Mouse (Mus musculus) liver, embryonic 14.5 days (tissue): ENCODE measurements around the gene Cela1. TPM values are rescaled to one million over a fixed set of nuclear protein-coding genes. Genes with fewer than 3 reads are reported as not detected.

Experiments
- ATAC-seq: fragments of 200-750 bp; cut with Nextera tagmentation; 2 replicates; pipeline ENCODE4 v1.8.0; 2017; ENCODE audit warnings: moderate number of reproducible peaks, mild to moderate bottlenecking, moderate library complexity; ENCODE audit not compliant: insufficient read depth
- DNase-seq, 3 experiments: peaks; one replicate each; pipeline ENCODE4 v3.0.0-alpha.2; 2012 to 2013; ENCODE audit warnings: low read depth in 3 of 3, low spot score in 3 of 3
- H3K27ac ChIP-seq: fragments of 300-500 bp; sonication (generic); 2 replicates; pipeline ENCODE4 v1.5.1; 2014; ENCODE audit warnings: moderate library complexity, mild to moderate bottlenecking, control low read depth, inconsistent platforms
- H3K27me3 ChIP-seq: fragments of 300-500 bp; sonication (generic); 2 replicates; pipeline ENCODE4 v1.6.1; 2014; ENCODE audit warnings: mild to moderate bottlenecking, low read length, moderate library complexity; ENCODE audit not compliant: control insufficient read depth, insufficient read depth
- H3K36me3 ChIP-seq: fragments of 300-500 bp; sonication (generic); replicated peaks from 2 replicates; pipeline ENCODE4 v1.6.1; 2014; ENCODE audit warnings: low read depth; ENCODE audit not compliant: control insufficient read depth, insufficient read depth
- H3K4me1 ChIP-seq, 2 experiments: fragments of 200-500 bp in 1 of 2; fragments of 300-500 bp in 1 of 2; sonication (generic) in 1 of 2; replicated peaks; 2 replicates each; pipeline ENCODE4 v1.6.1; 2012 to 2014; ENCODE audit warnings: antibody characterized with exemption in 1 of 2, inconsistent platforms in 1 of 2, low read length in 1 of 2; ENCODE audit not compliant: control insufficient read depth in 2 of 2, insufficient read depth in 2 of 2
- H3K4me2 ChIP-seq: fragments of 300-500 bp; sonication (generic); 2 replicates; pipeline ENCODE4 v1.6.1; 2014; ENCODE audit warnings: low read depth, mild to moderate bottlenecking, control low read depth, moderate library complexity
- H3K4me3 ChIP-seq, 2 experiments: fragments of 200-500 bp in 1 of 2; fragments of 300-500 bp in 1 of 2; sonication (generic) in 1 of 2; 2 replicates each; pipeline ENCODE4 v1.5.1; 2012 to 2014; ENCODE audit warnings: low read depth in 2 of 2, low read length in 2 of 2, mild to moderate bottlenecking in 2 of 2, control low read depth in 1 of 2, inconsistent platforms in 1 of 2, moderate library complexity in 1 of 2; ENCODE audit not compliant: insufficient read depth in 1 of 2
- H3K9ac ChIP-seq: fragments of 300-500 bp; sonication (generic); replicated peaks from 2 replicates; pipeline ENCODE4 v1.6.1; 2014; ENCODE audit warnings: mild to moderate bottlenecking, control low read depth, moderate library complexity
- H3K9me3 ChIP-seq: fragments of 300-500 bp; sonication (generic); 2 replicates; pipeline ENCODE4 v1.6.1; 2016; ENCODE audit warnings: low read length, mixed read lengths; ENCODE audit not compliant: control insufficient read depth
- CTCF ChIP-seq: IDR thresholded peaks from 2 replicates; pipeline ENCODE4 v1.5.1; 2016; ENCODE audit warnings: antibody characterized with exemption, low read depth, control low read depth
- EP300 ChIP-seq: IDR thresholded peaks from 2 replicates; pipeline ENCODE4 v1.6.1; 2016; ENCODE audit warnings: antibody characterized with exemption, low read depth
- WGBS: fragments of 180-500 bp; shearing (Covaris S2); extraction: QIAGEN DNeasy Blood & Tissue Kit; methylation state at CpG from one replicate; pipeline ENCODE4 v1.1.7; 2014; ENCODE audit not compliant: insufficient replicate concordance; 5-methylcytosine and 5-hydroxymethylcytosine counted together
- polyA plus RNA-seq, 2 experiments: library from polyadenylated mRNA; depleted of rRNA in 1 of 2; stranded (reverse) in 1 of 2; unstranded in 1 of 2; fragments of >200 nt; fragmentation: Nextera tagmentation in 1 of 2; extraction: Ambion mirVana in 1 of 2; gene quantifications; 2 replicates each; pipeline versions ENCODE4 v1.2.1 to v1.2.3; 2012 to 2014

Cela1 gene
- polyA plus RNA-seq, 2 experiments: 8.1 to 13.8 TPM

DNA sequence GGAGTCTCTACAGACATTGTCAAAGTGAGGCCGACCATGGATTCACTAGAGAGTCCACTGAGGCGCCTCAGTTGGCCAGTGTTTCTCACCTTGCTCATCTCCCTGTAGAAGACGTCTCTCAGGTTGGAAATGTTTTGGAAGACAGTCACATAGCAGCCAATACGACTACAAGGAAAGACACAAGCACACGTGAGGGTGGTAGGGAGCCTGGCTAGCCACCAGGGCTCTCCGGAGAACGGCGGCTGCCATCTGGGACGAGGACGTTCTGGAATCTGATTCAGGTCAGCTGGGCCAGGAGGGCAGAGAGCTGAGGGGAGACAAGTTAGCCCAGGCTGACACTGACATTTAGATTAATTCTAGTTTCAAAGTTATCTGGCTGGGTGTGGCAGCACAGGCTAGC lies 37.6 kb downstream of the Cela1 start:
- H3K9ac ChIP-seq: no peak overlapping the region
- no peaks in the 10 kb centered on the region for H3K36me3 ChIP-seq
- DNase-seq (no peak), ATAC-seq (no peak)
- H3K27ac ChIP-seq: no peak overlapping the region
- no peak overlapping the region for H3K4me2 ChIP-seq
- WGBS: 85% methylated on average over 10 of the region's 10 CpGs
- H3K4me3 ChIP-seq: no peak overlapping the region
- no peaks in the 10 kb centered on the region for H3K4me1 ChIP-seq
- no peaks in the 10 kb centered on the region for H3K9me3 ChIP-seq
- no peak for TF ChIP-seq EP300
- TF ChIP-seq CTCF: no peak
- H3K27me3 ChIP-seq: no peaks in the 10 kb centered on the region

DNA sequence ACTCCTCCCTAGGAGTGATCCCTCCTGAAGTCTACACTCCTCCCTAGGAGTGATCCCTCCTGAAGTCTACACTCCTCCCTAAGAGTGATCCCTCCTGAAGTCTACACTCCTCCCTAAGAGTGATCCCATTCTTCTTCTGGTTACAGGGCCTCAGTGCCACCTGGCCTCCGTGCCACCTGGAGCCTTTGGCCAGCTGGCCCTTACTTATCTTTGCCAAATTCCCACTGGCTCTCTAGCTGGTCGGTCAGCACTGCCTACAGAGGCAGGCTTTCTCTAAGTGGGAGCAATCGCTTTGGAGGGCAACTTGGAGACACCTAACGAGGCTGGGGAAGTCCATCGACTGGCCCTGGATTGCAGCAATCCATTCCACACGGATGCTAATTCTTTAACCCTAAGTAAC lies 41.6 kb downstream of the Cela1 start:
- no peaks in the 10 kb centered on the region for H3K4me1 ChIP-seq
- H3K27ac ChIP-seq: no peak overlapping the region
- ATAC-seq (no peak), DNase-seq (no peak)
- TF ChIP-seq CTCF (no peak), EP300 (no peak)
- no peak overlapping the region for H3K9ac ChIP-seq
- no peaks in the 10 kb centered on the region for H3K9me3 ChIP-seq
- H3K4me2 ChIP-seq: no peak overlapping the region
- H3K27me3 ChIP-seq: no peaks in the 10 kb centered on the region
- 73% methylated on average over 6 of the region's 6 CpGs for WGBS
- no peaks in the 10 kb centered on the region for H3K36me3 ChIP-seq
- H3K4me3 ChIP-seq: no peak overlapping the region

DNA sequence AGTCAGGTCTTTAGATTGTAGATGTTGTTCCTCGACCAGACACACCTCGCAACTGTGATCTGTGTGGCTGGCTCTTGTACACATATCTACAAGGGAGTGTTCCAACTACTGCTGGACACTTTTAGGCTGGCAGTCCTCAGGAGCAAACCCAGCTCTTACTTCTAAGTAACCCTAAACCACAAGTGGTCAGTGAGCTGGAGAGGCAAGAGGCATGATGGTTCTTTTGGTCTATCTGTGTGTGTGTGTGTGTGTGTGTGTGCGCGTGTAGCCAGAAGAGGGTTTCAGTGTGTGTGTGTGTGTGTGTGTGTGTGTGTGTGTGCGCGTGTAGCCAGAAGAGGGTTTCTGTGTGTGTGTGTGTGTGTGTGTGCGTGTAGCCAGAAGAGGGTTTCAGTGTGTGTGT lies 45.3 kb downstream of the Cela1 start:
- Histone ChIP-seq H3K4me1 (no peaks in the 10 kb centered on the region), H3K4me3 (no peak overlapping the region), H3K9me3 (no peaks in the 10 kb centered on the region), H3K27me3 (peaks cover 10% of the 10 kb centered on the region), H3K9ac (no peak overlapping the region), H3K36me3 (no peaks in the 10 kb centered on the region), H3K4me2 (no peak overlapping the region), H3K27ac (no peak overlapping the region)
- 74% methylated on average over 7 of the region's 7 CpGs for WGBS
- TF ChIP-seq CTCF (no peak), EP300 (no peak)
- ATAC-seq (no peak), DNase-seq (no peak)

- H3K4me1 ChIP-seq: peaks cover 0 to 2% of the 10 kb centered on the region in 2 experiments; a peak in 1 of 4 replicates
- 74% methylated on average over 15 of the region's 16 CpGs for WGBS
- peaks cover 21% of the 10 kb centered on the region for H3K27me3 ChIP-seq
- no peak overlapping the region for H3K4me2 ChIP-seq
- DNase-seq: no peak
- H3K9me3 ChIP-seq: no peaks in the 10 kb centered on the region
- H3K36me3 ChIP-seq: no peaks in the 10 kb centered on the region
- no peak overlapping the region for H3K4me3 ChIP-seq
- no peak overlapping the region for H3K27ac ChIP-seq
- TF ChIP-seq EP300 (no peak), CTCF (no peak)
- H3K9ac ChIP-seq: no peak overlapping the region
- ATAC-seq: no peak
Observed at GRCm38 (mm10) chr15:100641226-100641810, 46.4 kb downstream of the Cela1 start.

GRCm38 (mm10) chr15:100639972-100640750 lies 47.6 kb downstream of the Cela1 start:
- no peak for ATAC-seq
- TF ChIP-seq EP300 (no peak), CTCF (no peak)
- peaks cover 0 to 2% of the 10 kb centered on the region in 2 experiments; a peak in 1 of 4 replicates for H3K4me1 ChIP-seq
- no peak overlapping the region for H3K9ac ChIP-seq
- WGBS: 68% methylated on average over 16 of the region's 16 CpGs
- no peak overlapping the region for H3K27ac ChIP-seq
- no peak for DNase-seq
- H3K36me3 ChIP-seq: no peaks in the 10 kb centered on the region
- peaks cover 33% of the 10 kb centered on the region for H3K27me3 ChIP-seq
- no peak overlapping the region for H3K4me2 ChIP-seq
- no peaks in the 10 kb centered on the region for H3K9me3 ChIP-seq
- H3K4me3 ChIP-seq: no peak overlapping the region
